Mouse (Mus musculus): ENCODE data around the gene Gm28042.

Gm28042 gene

GRCm38 (mm10) chr2:120012924-120013323, 14.4 kb upstream of the Gm28042 start:
- DNase-seq, result no peak

GRCm38 (mm10) chr2:120013831-120014486, 13.3 kb upstream of the Gm28042 start:
- no peak for DNase-seq

GRCm38 (mm10) chr2:120015882-120016281, 11.4 kb upstream of the Gm28042 start:
- no peak for DNase-seq

GRCm38 (mm10) chr2:120017599-120017998, 9.7 kb upstream of the Gm28042 start:
- no peak for DNase-seq

GRCm38 (mm10) chr2:120024337-120024736, 3.0 kb upstream of the Gm28042 start:
- DNase-seq, result no peak

GRCm38 (mm10) chr2:120027950-120028331, 648 bp downstream of the Gm28042 start:
- peak in 1 of 2 experiments; percentile 33 for DNase-seq

GRCm38 (mm10) chr2:120030380-120030779, 3.1 kb downstream of the Gm28042 start:
- no peak for DNase-seq

GRCm38 (mm10) chr2:120032726-120033467, 5.6 kb downstream of the Gm28042 start, which contains the start of gene Pla2g4b:
TSS of gene Pla2g4b (plus strand) at chr2:120033417.
- DNase-seq, result peak in 1 of 2 experiments; percentile 5

GRCm38 (mm10) chr2:120033726-120034125, 6.4 kb downstream of the Gm28042 start:
- peak; percentile 83 to 85 for DNase-seq

- no peak for DNase-seq
Measured at GRCm38 (mm10) chr2:120037744-120038143, 10.5 kb downstream of the Gm28042 start.

GRCm38 (mm10) chr2:120040991-120041390, 13.7 kb downstream of the Gm28042 start:
- peak; percentile 34 to 48 for DNase-seq

GRCm38 (mm10) chr2:120044101-120044603, 16.9 kb downstream of the Gm28042 start:
- DNase-seq, result no peak

GRCm38 (mm10) chr2:120044676-120045075, 17.4 kb downstream of the Gm28042 start:
- peak; percentile 54 to 70 for DNase-seq

GRCm38 (mm10) chr2:120046486-120047310, 19.4 kb downstream of the Gm28042 start:
- DNase-seq, result peak; percentile 52 to 53

- no peak for DNase-seq
Measured at GRCm38 (mm10) chr2:120048173-120048572, 20.9 kb downstream of the Gm28042 start.

GRCm38 (mm10) chr2:120049632-120050274, 22.5 kb downstream of the Gm28042 start:
- peak; percentile 44 to 64 for DNase-seq

- peak in 1 of 2 experiments; percentile 51 for DNase-seq
Measured at GRCm38 (mm10) chr2:120051405-120051804, 24.1 kb downstream of the Gm28042 start.

- peak in 1 of 2 experiments; percentile 60 for DNase-seq
Measured at GRCm38 (mm10) chr2:120054771-120055552, 27.7 kb downstream of the Gm28042 start.

GRCm38 (mm10) chr2:120055923-120056322, 28.6 kb downstream of the Gm28042 start:
- peak; percentile 55 to 58 for DNase-seq

- DNase-seq, result no peak
Measured at GRCm38 (mm10) chr2:120058818-120059217, 31.5 kb downstream of the Gm28042 start.

- no peak for DNase-seq
Measured at GRCm38 (mm10) chr2:120059466-120059865, 32.2 kb downstream of the Gm28042 start.

GRCm38 (mm10) chr2:120060190-120060589, 32.9 kb downstream of the Gm28042 start:
- DNase-seq, result no peak
